Mouse (Mus musculus): ENCODE results near the gene Gpd1.

DNA sequence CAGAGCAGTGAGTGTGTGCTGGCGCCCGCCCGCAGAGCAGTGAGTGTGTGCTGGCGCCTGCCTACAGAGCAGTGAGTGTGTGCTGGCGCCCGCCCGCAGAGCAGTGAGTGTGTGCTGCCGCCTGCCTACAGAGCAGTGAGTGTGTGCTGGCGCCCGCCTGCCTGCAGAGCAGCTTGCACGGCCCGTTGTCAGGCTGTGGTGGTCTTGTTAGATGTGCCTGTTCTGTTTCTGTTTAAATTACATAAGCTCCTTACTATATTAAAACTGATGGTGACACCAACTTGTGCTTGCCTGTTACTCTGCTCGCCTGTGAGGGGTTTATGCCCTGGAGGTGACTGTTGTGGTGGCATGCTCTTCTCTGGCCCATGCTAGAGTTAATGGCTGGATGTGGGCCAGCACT lies 9.1 kb upstream of the Gpd1 start:
- TF ChIP-seq CTCF (IDR thresholded peaks at IDR 0.05; ENCODE audit: low read depth) (no peak), EP300 (IDR thresholded peaks at IDR 0.05; ENCODE audit: low read depth) (no peak)
